Mouse (Mus musculus) erythroblast, embryonic 14.5 days (primary cell): ENCODE measurements around the gene Parvb.

Source experiments
- GATA1 ChIP-seq: IDR thresholded peaks from 2 replicates; pipeline ENCODE4 v1.6.1; 2012; ENCODE audit warnings: low read length, inconsistent platforms, mixed read lengths
- TAL1 ChIP-seq: IDR thresholded peaks from 3 replicates; pipeline ENCODE4 v1.6.1; 2012; ENCODE audit warnings: low read length, inconsistent platforms, mixed read lengths

GRCm38 (mm10) chr15:84267720-84268260 is 35.9 kb downstream of the Parvb start:
- TF ChIP-seq GATA1 (no peak), TAL1 (no peak)
